Mouse (Mus musculus): Measurements from ENCODE around the gene Med1. TPM values are rescaled to one million over a fixed set of nuclear protein-coding genes. Genes with fewer than 3 reads are reported as not detected.
A peak's percentile ranks its signal among the peaks of the same experiment; 100 is the strongest.

The Med1 gene
- total RNA-seq, 4 experiments from 2014 or later: 41.3 to 50.8 (median 46.0) TPM

DNA sequence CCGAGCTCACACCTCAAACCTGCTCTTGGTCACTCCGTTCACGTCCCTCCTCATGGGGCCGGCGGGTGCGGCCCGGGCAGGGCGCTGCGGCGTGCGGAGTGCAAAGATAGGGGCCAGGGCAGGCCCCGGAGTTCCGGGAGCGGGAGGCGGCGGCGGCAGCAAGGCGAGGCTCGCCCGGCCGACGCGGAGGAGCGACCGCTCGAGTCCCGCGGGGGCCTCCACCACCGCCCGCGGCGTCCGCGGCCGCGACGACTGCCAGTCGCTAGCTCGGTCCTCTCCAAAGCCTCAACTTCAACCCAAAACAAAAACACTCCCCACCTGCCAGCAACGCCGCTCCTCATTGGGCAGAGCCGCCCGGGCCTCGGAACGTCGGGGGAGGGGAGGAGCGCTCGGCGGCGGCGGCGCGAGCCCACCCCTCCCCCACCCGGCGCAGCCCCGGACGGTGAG, 43.8 kb downstream of the Med1 start:
- peak; percentile 82 to 89 for DNase-seq (ENCODE audit: low spot score in 2 of 2)

DNA sequence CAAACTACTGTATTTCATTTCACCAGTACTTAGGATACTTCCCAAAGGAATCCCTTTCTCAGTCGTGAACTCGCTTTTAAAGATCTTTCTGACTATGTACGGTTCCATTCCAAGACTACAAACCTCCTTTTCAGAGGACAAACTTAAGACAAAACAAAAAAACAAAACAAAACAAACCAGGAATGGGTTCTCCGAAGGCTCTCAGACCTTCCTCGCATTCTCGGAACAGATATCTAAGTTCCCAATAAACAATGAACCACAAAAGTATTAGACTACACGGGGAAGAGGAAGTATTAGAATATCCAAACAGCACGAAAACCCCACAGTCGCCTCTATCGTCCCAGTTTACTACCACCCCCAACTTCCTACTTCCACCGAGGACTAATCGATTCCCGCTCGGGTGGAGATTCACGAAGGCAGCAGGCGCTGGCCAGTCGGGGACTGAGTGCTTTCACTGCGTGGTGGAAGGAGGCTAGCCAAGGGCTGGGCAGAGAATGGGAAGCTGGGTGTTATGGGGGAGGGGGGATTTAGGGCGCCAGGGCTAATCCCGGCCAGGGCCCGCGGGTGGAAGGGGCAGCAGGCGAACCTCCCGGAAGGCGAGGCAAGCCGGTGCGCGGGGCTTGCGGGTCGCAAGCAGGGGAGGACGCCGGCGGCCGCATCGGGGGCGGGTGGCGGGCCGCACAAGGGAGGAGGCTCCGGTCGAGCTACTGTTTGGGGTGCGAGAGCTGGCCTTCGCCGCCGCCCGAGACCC, 44.4 kb downstream of the Med1 start:
- DNase-seq (ENCODE audit: low spot score in 2 of 2): peak in 1 of 2 experiments; percentile 21

GRCm38 (mm10) chr11:98145856-98146255, 47.2 kb downstream of the Med1 start:
- DNase-seq (ENCODE audit: low spot score in 2 of 2): no peak

GRCm38 (mm10) chr11:98142545-98142944, 50.5 kb downstream of the Med1 start:
- DNase-seq (ENCODE audit: low spot score in 2 of 2): no peak

- DNase-seq (ENCODE audit: low spot score in 2 of 2): no peak
These were observed 54.2 kb downstream of the Med1 start for GRCm38 (mm10) chr11:98138894-98139293.

DNA sequence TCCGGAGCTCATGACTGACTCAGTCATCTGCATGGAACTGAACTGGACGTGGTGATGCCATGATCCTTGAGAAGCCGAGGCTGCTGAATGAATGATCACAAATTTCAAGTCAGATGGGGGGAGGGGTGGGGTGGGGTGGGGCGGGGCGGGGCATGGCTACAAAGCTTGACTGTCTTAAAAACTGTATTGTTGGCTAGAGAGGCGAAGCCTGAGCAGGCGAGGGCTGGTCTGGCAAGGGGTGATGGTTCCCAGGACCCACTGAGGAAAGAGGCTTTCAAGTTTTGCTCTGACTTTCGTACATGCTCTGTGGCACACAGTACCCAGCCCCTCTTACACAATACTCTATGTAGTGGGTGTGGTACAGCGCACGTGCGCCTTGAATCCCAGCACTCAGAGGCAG, 55.3 kb downstream of the Med1 start:
- DNase-seq (ENCODE audit: low spot score in 2 of 2): no peak

DNA sequence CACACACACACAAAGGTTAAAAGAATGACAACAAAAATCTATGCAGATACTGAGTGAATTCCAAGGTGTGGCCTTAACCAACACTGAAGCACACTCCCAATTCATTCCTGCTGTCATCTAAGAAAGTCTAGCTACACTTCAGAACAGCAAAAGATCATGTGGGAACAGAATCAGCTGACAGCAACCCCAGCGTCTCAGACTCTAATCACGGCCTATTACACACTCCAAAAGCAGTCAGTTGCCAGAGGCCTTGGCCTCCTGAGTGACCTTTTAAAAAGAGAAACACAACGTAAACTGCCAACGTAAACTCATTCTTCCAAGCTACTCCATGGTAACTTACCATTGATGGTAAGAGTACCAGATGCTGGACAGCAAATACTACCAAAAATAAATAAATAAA, 58.1 kb downstream of the Med1 start:
- no peak for DNase-seq (ENCODE audit: low spot score in 2 of 2)

- DNase-seq (ENCODE audit: low spot score in 2 of 2): no peak
These were observed 69.7 kb downstream of the Med1 start for GRCm38 (mm10) chr11:98123424-98123823.

- no peak for DNase-seq (ENCODE audit: low spot score in 2 of 2)
These were observed 78.7 kb downstream of the Med1 start for GRCm38 (mm10) chr11:98114363-98114762.

GRCm38 (mm10) chr11:98113504-98113903, 79.6 kb downstream of the Med1 start:
- no peak for DNase-seq (ENCODE audit: low spot score in 2 of 2)

DNA sequence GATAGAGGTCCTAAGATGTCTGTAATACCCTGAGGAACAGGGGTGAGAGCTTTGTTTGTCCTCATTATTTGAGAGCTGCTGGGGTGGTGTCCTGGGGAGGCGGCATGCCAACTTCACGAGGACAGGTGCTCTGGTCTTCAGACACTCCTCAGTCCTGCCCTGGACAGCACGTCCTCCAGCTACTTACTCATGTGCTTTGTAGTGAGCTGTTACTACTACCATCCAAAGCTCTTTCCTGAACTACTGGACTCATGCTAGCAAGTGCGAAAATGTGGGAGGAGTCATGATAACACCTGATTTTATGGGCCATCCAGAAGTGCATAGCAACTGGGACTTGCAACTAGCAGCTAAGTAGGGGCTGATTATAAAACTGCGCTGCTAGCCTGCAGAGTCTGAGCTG, 83.4 kb downstream of the Med1 start:
- no peak for DNase-seq (ENCODE audit: low spot score in 2 of 2)

Small RNAs within 50 kb of the gene (microRNA-seq; reads per million reads assigned to microRNA genes)
- 0 reads per million in 2 experiments for gene Gm27399

Other genes starting within 250 kb of the Med1 start
- 10 to 100 TPM; 41.2 to 46.2 (median 43.9) TPM for gene Plxdc1, start 206.8 kb downstream of the Med1 start, total RNA-seq (2022)
- gene Arl5c, start 197.1 kb downstream of the Med1 start, total RNA-seq (2022): 1 to 10 TPM; 1.5 to 2.1 (median 1.7) TPM
- 100 to 1,000 TPM; 127 to 142 (median 137) TPM for gene Cacnb1, start 170.3 kb downstream of the Med1 start, total RNA-seq (2022)
- gene Rpl19, start 166.6 kb downstream of the Med1 start, total RNA-seq (2022): 100 to 1,000 TPM; 564 to 674 (median 627) TPM
- gene Stac2, start 139.8 kb downstream of the Med1 start, total RNA-seq (2022): 100 to 1,000 TPM in 1 of 4 experiments, 10 to 100 TPM in 3; 83.1 to 109 (median 94.1) TPM
- 10 to 100 TPM; 33.4 to 37.5 (median 34.9) TPM for gene Fbxl20, start 42.9 kb downstream of the Med1 start, total RNA-seq (2022)
- 10 to 100 TPM; 36.6 to 42.6 (median 39.3) TPM for gene Cdk12, start 9.8 kb upstream of the Med1 start, total RNA-seq (2022)
- 10 to 100 TPM; 54.9 to 63.3 (median 60.4) TPM for gene Neurod2, start 136.4 kb upstream of the Med1 start, total RNA-seq (2022)
- 100 to 1,000 TPM; 502 to 655 (median 573) TPM for gene Ppp1r1b, start 155.1 kb upstream of the Med1 start, total RNA-seq (2022)
- 10 to 100 TPM; 35.7 to 40.8 (median 38.3) TPM for gene Stard3, start 165.1 kb upstream of the Med1 start, total RNA-seq (2022)
- 10 to 100 TPM in 2 of 4 experiments, 1 to 10 TPM in 2; 8.2 to 16.6 (median 12.1) TPM for gene Tcap, start 190.5 kb upstream of the Med1 start, total RNA-seq (2022)
- gene Pnmt, start 193.2 kb upstream of the Med1 start, total RNA-seq (2022): 1 to 10 TPM in 2 of 4 experiments, under 1 TPM in 2; 0.65 to 1.7 (median 0.96) TPM
- gene Pgap3, start 207.2 kb upstream of the Med1 start, total RNA-seq (2022): 10 to 100 TPM in 2 of 4 experiments, 1 to 10 TPM in 2; 8.5 to 11.1 (median 9.9) TPM
- gene Erbb2, start 219.2 kb upstream of the Med1 start, total RNA-seq (2022): 1 to 10 TPM; 2.0 to 2.6 (median 2.3) TPM
- gene Mien1, start 245.7 kb upstream of the Med1 start, total RNA-seq (2022): 100 to 1,000 TPM in 2 of 4 experiments, 10 to 100 TPM in 2; 93.7 to 114 (median 102) TPM